Mouse (Mus musculus): ENCODE results near the gene Rprd1b. TPM values are rescaled to one million over a fixed set of nuclear protein-coding genes. Genes with fewer than 3 reads are reported as not detected.
A peak's percentile ranks its signal among the peaks of the same experiment; 100 is the strongest.

The Rprd1b gene
- polyA plus RNA-seq, 1 experiment = 5.5 TPM

- no peaks in the 10 kb centered on the region for H3K9me3 ChIP-seq
- H3K4me3 ChIP-seq (replicated peaks) = no peak overlapping the region
- no peaks in the 10 kb centered on the region for H3K36me3 ChIP-seq (replicated peaks; ENCODE audit: low read length)
- peaks cover 15% of the 10 kb centered on the region for H3K4me1 ChIP-seq
- H3K27me3 ChIP-seq (replicated peaks) = peaks cover 66% of the 10 kb centered on the region
- TF ChIP-seq GATA1 (IDR thresholded peaks at IDR 0.05; ENCODE audit: borderline replicate concordance, low read length) (no peak), FLI1 (IDR thresholded peaks at IDR 0.05; ENCODE audit: low read length) (no peak)
Measured at GRCm38 (mm10) chr2:158094300-158094699, 66.0 kb downstream of the Rprd1b start.

- TF ChIP-seq FLI1 (IDR thresholded peaks at IDR 0.05; ENCODE audit: low read length) (no peak), GATA1 (IDR thresholded peaks at IDR 0.05; ENCODE audit: borderline replicate concordance, low read length) (no peak)
- H3K4me3 ChIP-seq (replicated peaks) = no peak overlapping the region
Measured at GRCm38 (mm10) chr2:158094846-158095245, 66.5 kb downstream of the Rprd1b start.

GRCm38 (mm10) chr2:158097071-158097470, 68.8 kb downstream of the Rprd1b start:
- H3K36me3 ChIP-seq (replicated peaks; ENCODE audit: low read length) = no peaks in the 10 kb centered on the region
- H3K27me3 ChIP-seq (replicated peaks) = peaks cover 77% of the 10 kb centered on the region
- TF ChIP-seq GATA1 (IDR thresholded peaks at IDR 0.05; ENCODE audit: borderline replicate concordance, low read length) (no peak), FLI1 (IDR thresholded peaks at IDR 0.05; ENCODE audit: low read length) (no peak)
- H3K4me3 ChIP-seq (replicated peaks) = no peak overlapping the region
- H3K9me3 ChIP-seq = no peaks in the 10 kb centered on the region
- H3K4me1 ChIP-seq = peaks cover 15% of the 10 kb centered on the region

More at GRCm38 (mm10) chr2:158094846-158095245, 66.5 kb downstream of the Rprd1b start:
- H3K4me1 ChIP-seq = peaks cover 15% of the 10 kb centered on the region
- H3K27me3 ChIP-seq (replicated peaks) = peaks cover 69% of the 10 kb centered on the region
- H3K36me3 ChIP-seq (replicated peaks; ENCODE audit: low read length) = no peaks in the 10 kb centered on the region
- H3K9me3 ChIP-seq = no peaks in the 10 kb centered on the region

- no peaks in the 10 kb centered on the region for H3K9me3 ChIP-seq
- peaks cover 88% of the 10 kb centered on the region for H3K27me3 ChIP-seq (replicated peaks)
- H3K4me3 ChIP-seq (replicated peaks) = no peak overlapping the region
- H3K36me3 ChIP-seq (replicated peaks; ENCODE audit: low read length) = no peaks in the 10 kb centered on the region
- TF ChIP-seq GATA1 (IDR thresholded peaks at IDR 0.05; ENCODE audit: borderline replicate concordance, low read length) (no peak), FLI1 (IDR thresholded peaks at IDR 0.05; ENCODE audit: low read length) (no peak)
- H3K4me1 ChIP-seq = peaks cover 3% of the 10 kb centered on the region; the same call in 1 of the 2 replicates
Measured at GRCm38 (mm10) chr2:158098730-158099129, 70.4 kb downstream of the Rprd1b start.

GRCm38 (mm10) chr2:158099537-158099936, 71.2 kb downstream of the Rprd1b start:
- Histone ChIP-seq H3K27me3 (replicated peaks) (peaks cover 88% of the 10 kb centered on the region), H3K36me3 (replicated peaks; ENCODE audit: low read length) (no peaks in the 10 kb centered on the region), H3K9me3 (no peaks in the 10 kb centered on the region), H3K4me3 (replicated peaks) (no peak overlapping the region), H3K4me1 (no peaks in the 10 kb centered on the region)
- TF ChIP-seq GATA1 (IDR thresholded peaks at IDR 0.05; ENCODE audit: borderline replicate concordance, low read length) (no peak), FLI1 (IDR thresholded peaks at IDR 0.05; ENCODE audit: low read length) (no peak)

GRCm38 (mm10) chr2:158101768-158102167, 73.5 kb downstream of the Rprd1b start:
- no peak overlapping the region for H3K4me3 ChIP-seq (replicated peaks)
- peaks cover 9% of the 10 kb centered on the region for H3K4me1 ChIP-seq
- peaks cover 90% of the 10 kb centered on the region for H3K27me3 ChIP-seq (replicated peaks)
- H3K9me3 ChIP-seq = peaks cover 5% of the 10 kb centered on the region; the same call in 1 of the 2 replicates
- H3K36me3 ChIP-seq (replicated peaks; ENCODE audit: low read length) = no peaks in the 10 kb centered on the region
- no peak for TF ChIP-seq GATA1 (IDR thresholded peaks at IDR 0.05; ENCODE audit: borderline replicate concordance, low read length)
- no peak for TF ChIP-seq FLI1 (IDR thresholded peaks at IDR 0.05; ENCODE audit: low read length)

- Histone ChIP-seq H3K27me3 (replicated peaks) (peaks cover 79% of the 10 kb centered on the region), H3K4me3 (replicated peaks) (no peak overlapping the region), H3K9me3 (peaks cover 5% of the 10 kb centered on the region; the same call in 1 of the 2 replicates), H3K36me3 (replicated peaks; ENCODE audit: low read length) (no peaks in the 10 kb centered on the region), H3K4me1 (peaks cover 36% of the 10 kb centered on the region)
- TF ChIP-seq FLI1 (IDR thresholded peaks at IDR 0.05; ENCODE audit: low read length) = no peak
- TF ChIP-seq GATA1 (IDR thresholded peaks at IDR 0.05; ENCODE audit: borderline replicate concordance, low read length) = no peak
Measured at GRCm38 (mm10) chr2:158104966-158105365, 76.7 kb downstream of the Rprd1b start.

GRCm38 (mm10) chr2:158105605-158106004, 77.3 kb downstream of the Rprd1b start:
- TF ChIP-seq FLI1 (IDR thresholded peaks at IDR 0.05; ENCODE audit: low read length) (no peak), GATA1 (IDR thresholded peaks at IDR 0.05; ENCODE audit: borderline replicate concordance, low read length) (no peak)
- H3K9me3 ChIP-seq = peaks cover 5% of the 10 kb centered on the region; the same call in 1 of the 2 replicates

GRCm38 (mm10) chr2:158106947-158107587, 78.8 kb downstream of the Rprd1b start:
- Histone ChIP-seq H3K36me3 (replicated peaks; ENCODE audit: low read length) (no peaks in the 10 kb centered on the region), H3K4me3 (replicated peaks) (no peak overlapping the region), H3K9me3 (peaks cover 5% of the 10 kb centered on the region; the same call in 1 of the 2 replicates), H3K4me1 (peaks cover 36% of the 10 kb centered on the region), H3K27me3 (replicated peaks) (peaks cover 76% of the 10 kb centered on the region)
- TF ChIP-seq FLI1 (IDR thresholded peaks at IDR 0.05; ENCODE audit: low read length) (no peak), GATA1 (IDR thresholded peaks at IDR 0.05; ENCODE audit: borderline replicate concordance, low read length) (no peak)

More at GRCm38 (mm10) chr2:158105605-158106004, 77.3 kb downstream of the Rprd1b start:
- peaks cover 36% of the 10 kb centered on the region for H3K4me1 ChIP-seq
- H3K36me3 ChIP-seq (replicated peaks; ENCODE audit: low read length) = no peaks in the 10 kb centered on the region
- peaks cover 72% of the 10 kb centered on the region for H3K27me3 ChIP-seq (replicated peaks)
- H3K4me3 ChIP-seq (replicated peaks) = peak overlapping the region; percentile 62

- TF ChIP-seq GATA1 (IDR thresholded peaks at IDR 0.05; ENCODE audit: borderline replicate concordance, low read length) = no peak
- no peak for TF ChIP-seq FLI1 (IDR thresholded peaks at IDR 0.05; ENCODE audit: low read length)
- Histone ChIP-seq H3K4me3 (replicated peaks) (peak overlapping the region; percentile 66), H3K27me3 (replicated peaks) (peaks cover 74% of the 10 kb centered on the region), H3K36me3 (replicated peaks; ENCODE audit: low read length) (no peaks in the 10 kb centered on the region), H3K9me3 (peaks cover 5% of the 10 kb centered on the region; the same call in 1 of the 2 replicates), H3K4me1 (peaks cover 49% of the 10 kb centered on the region)
Measured at GRCm38 (mm10) chr2:158109516-158109915, 81.2 kb downstream of the Rprd1b start.
